Mouse (Mus musculus) induced T-regulatory cell, adult 2 months (primary cell): ENCODE measurements at regions not wholly inside any gene's neighbourhood (a gene's known extent, or its start where the extent isn't known, plus 50 kb on each side); places are given as distances from the start of the nearest gene placed in this dataset.

Experiments used
- DNase-seq: peaks from one replicate; pipeline ENCODE4 v3.0.0-alpha.2; 2012; ENCODE audit warnings: low read depth

DNA sequence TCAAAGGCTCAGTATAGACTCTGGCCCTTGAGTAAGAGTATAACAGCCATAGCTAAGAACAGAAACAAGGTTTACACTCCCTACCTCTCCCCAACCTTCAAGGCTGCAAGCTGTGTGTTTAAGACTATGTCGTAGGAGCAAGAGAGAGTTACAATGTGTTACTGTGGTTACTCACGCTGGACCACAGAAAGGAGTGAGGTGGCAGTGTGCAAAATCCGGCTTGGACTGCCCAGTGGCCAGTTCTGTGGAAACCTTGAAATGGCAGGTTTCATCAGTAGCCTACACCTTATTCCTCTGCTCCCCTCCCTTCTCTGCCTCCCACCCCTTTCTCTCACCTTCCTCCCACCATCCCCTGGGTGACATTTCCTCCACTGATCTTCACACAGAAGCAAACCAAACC lies 114.3 kb upstream of the Ado start:
- no peak for DNase-seq

- DNase-seq, result no peak
These were observed 112.9 kb upstream of the Ado start for GRCm38 (mm10) chr10:67661666-67662065.

DNA sequence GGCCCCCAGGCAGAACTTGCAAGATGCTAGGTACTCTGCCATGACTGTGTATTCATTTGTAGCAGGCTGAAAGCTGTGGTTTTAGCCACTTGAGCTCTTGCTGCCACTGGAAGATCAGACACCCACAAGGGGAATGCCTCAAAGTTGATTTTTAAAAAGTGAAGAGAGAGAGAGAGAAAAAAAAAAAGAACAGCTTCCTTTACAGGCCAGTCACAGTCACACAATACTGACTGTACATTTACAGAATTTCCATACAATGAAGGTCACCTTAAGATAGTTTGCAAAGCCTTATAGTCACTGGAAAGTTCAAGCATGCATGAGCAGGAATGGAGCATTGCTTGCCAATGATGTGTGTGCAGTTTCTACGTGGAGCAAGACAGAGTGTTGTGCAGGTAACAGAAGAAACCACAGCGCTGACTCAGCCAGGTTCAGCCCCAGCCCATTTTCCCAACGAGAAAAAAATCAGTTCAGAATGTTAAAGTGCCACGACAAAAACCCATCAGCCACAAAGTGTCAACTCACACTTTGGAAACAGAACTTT lies 109.3 kb upstream of the Ado start:
- peak; percentile 58 for DNase-seq

GRCm38 (mm10) chr10:67657305-67657704 lies 108.5 kb upstream of the Ado start:
- DNase-seq, result peak; percentile 51

DNA sequence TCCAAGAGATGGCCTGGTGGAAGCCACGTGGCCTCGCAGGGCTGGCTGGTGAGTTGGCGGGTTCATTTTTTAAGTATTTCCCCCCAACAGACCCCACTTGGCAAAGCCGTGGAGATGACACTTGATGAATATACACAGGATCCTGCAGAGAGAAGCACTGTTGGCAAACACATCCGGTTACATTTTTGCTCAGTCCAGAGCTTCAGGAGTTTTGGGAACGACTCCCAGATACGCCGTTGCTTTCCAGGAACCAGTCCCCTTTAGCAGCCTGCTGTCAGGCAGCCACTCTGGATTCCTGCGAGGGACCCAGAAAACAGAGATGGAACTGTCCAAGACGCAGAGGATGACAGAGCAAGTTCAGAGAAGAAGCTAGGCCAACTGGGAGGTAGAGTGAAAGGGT lies 105.8 kb upstream of the Ado start:
- DNase-seq, result no peak

- no peak for DNase-seq
These were observed 103.5 kb upstream of the Ado start for GRCm38 (mm10) chr10:67652300-67652699.

DNA sequence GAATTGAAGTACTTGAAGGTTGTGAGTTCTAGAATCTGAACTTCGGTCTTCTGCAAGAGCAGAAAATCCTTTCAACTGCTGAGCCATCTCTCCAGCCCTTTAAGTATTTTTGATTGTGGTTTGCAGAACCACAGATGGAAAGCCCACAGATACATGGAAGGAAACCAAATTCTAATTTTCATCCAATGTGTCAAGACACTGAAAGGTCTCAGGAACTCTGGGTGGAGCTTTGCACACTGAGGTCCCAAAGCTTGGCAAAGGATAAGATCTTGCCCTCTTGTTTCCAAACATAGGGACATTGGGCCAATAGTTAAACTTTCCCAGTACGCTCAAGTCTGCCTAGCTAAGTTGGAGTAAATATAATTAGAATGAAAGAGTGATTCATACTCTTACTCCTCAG lies 102.6 kb upstream of the Ado start:
- DNase-seq, result no peak

- peak; percentile 86 for DNase-seq
These were observed 99.3 kb upstream of the Ado start for GRCm38 (mm10) chr10:67647777-67648727.

GRCm38 (mm10) chr10:67646659-67647559 lies 98.2 kb upstream of the Ado start:
- DNase-seq, result peak; percentile 86

GRCm38 (mm10) chr10:67645821-67646220 lies 97.1 kb upstream of the Ado start:
- DNase-seq, result no peak

- peak; percentile 79 for DNase-seq
These were observed 95.5 kb upstream of the Ado start for GRCm38 (mm10) chr10:67644280-67644679.

GRCm38 (mm10) chr10:67643685-67644084 lies 94.9 kb upstream of the Ado start:
- DNase-seq, result peak; percentile 78

- peak; percentile 67 for DNase-seq
These were observed 88.6 kb upstream of the Ado start for GRCm38 (mm10) chr10:67637339-67637738.

GRCm38 (mm10) chr10:67636569-67636968 lies 87.8 kb upstream of the Ado start:
- peak; percentile 90 for DNase-seq

- no peak for DNase-seq
These were observed 86.0 kb upstream of the Ado start for GRCm38 (mm10) chr10:67634795-67635194.

GRCm38 (mm10) chr10:67633063-67633462 lies 84.3 kb upstream of the Ado start:
- DNase-seq, result peak; percentile 61

- no peak for DNase-seq
These were observed 74.6 kb upstream of the Ado start for GRCm38 (mm10) chr10:67623338-67623737.

GRCm38 (mm10) chr10:67620018-67620417 lies 71.3 kb upstream of the Ado start:
- peak; percentile 78 for DNase-seq

GRCm38 (mm10) chr10:67618112-67618511 lies 69.4 kb upstream of the Ado start:
- no peak for DNase-seq

- no peak for DNase-seq
These were observed 66.3 kb upstream of the Ado start for GRCm38 (mm10) chr10:67615016-67615415.

DNA sequence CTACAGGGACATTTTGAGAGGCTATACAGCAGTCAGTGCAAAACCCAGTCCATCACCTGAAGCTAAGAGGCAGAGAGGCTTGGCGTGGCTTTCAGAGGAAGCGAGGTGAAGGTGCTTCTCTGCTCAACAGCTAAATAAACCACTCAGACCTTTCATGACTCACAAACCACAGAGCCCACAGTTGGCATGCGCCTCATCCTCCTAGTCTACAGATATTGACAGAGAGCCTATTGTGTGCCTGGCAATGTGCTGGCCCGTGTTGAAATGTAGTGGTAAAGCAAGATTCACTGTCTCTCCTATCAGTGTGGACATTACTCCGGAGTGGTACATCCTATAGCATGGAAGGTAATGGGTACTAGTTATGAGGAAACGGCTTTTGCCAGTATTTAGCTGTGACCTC lies 61.9 kb upstream of the Ado start:
- DNase-seq, result peak; percentile 86

GRCm38 (mm10) chr10:67608033-67608432 lies 59.3 kb upstream of the Ado start:
- DNase-seq, result no peak
